Mouse (Mus musculus): Measurements from ENCODE around the gene Crabp2.

GRCm38 (mm10) chr3:87984094-87984493 is 35.6 kb downstream of the Crabp2 start:
- TF ChIP-seq CTCF (conservative IDR thresholded peaks at IDR 0.05; ENCODE audit: low read length) (no peak), POU5F1 (IDR thresholded peaks at IDR 0.05; ENCODE audit: borderline replicate concordance, low read length) (no peak), NANOG (IDR thresholded peaks at IDR 0.05; ENCODE audit: borderline replicate concordance, low read length) (no peak)
